Mouse (Mus musculus): ENCODE measurements around the gene Eif4e.

GRCm38 (mm10) chr3:138605132-138605531 lies 79.2 kb downstream of the Eif4e start:
- TF ChIP-seq NELFE (IDR thresholded peaks at IDR 0.05; ENCODE audit: low read depth, low read length): no peak
- TF ChIP-seq HCFC1 (IDR thresholded peaks at IDR 0.05; ENCODE audit: low read depth, low read length): no peak
- no peak for TF ChIP-seq E2F4 (IDR thresholded peaks at IDR 0.05; ENCODE audit: borderline replicate concordance, low read depth, low read length)
